Mouse (Mus musculus): ENCODE measurements around the gene Tmem35b. TPM values are rescaled to one million over a fixed set of nuclear protein-coding genes. Genes with fewer than 3 reads are reported as not detected.
"Not testable (repeated sequence)": the region's sequence is repeated elsewhere in the genome, so short reads cannot be mapped to it uniquely, and the experiment has no call there.

Tmem35b gene
- polyA plus RNA-seq (2015; fragmentation: Nextera tagmentation; extraction: Ambion mirVana) = 26.5 and 28.7 TPM in 2 replicates

- Histone ChIP-seq H3K27me3 (ENCODE audit: insufficient read depth, low read length) (no peaks in the 10 kb centered on the region), H3K4me1 (ENCODE audit: insufficient read depth, low read length) (peaks cover 8% of the 10 kb centered on the region), H3K4me3 (ENCODE audit: low read length) (no peak within 1 kb of the TSS), H3K27ac (ENCODE audit: low read length) (no peak within 1 kb of the TSS), H3K9ac (replicated peaks; ENCODE audit: low read length) (no peak within 1 kb of the TSS), H3K9me3 (ENCODE audit: low read length) (no peaks in the 10 kb centered on the region), H3K36me3 (ENCODE audit: insufficient read depth, low read length) (no peaks in the 10 kb centered on the region), H3K4me2 (replicated peaks; ENCODE audit: low read depth, low read length) (no peak within 1 kb of the TSS)
- 92% methylated on average over 5 of the region's 5 CpGs for WGBS
- no peak for ATAC-seq (ENCODE audit: low FRiP score, low TSS enrichment)
These were observed at the start of gene Tmem35b for GRCm38 (mm10) chr4:127123391-127123790. Gene Tmem35b (plus strand): TSS chr4:127123691.

- Histone ChIP-seq H3K9ac (replicated peaks; ENCODE audit: low read length) (no peak overlapping the region), H3K36me3 (ENCODE audit: insufficient read depth, low read length) (no peaks in the 10 kb centered on the region)
These were observed 48.6 kb upstream of the Tmem35b start for GRCm38 (mm10) chr4:127074915-127075314.

GRCm38 (mm10) chr4:127076875-127077548 lies 46.5 kb upstream of the Tmem35b start, which contains the start of gene Zmym6:
Gene Zmym6 (plus strand): TSS chr4:127077383.
- Histone ChIP-seq H3K4me3 (ENCODE audit: low read length) (peak within 1 kb of the TSS; percentile 62), H3K4me1 (ENCODE audit: insufficient read depth, low read length) (peaks cover 6% of the 10 kb centered on the region; the same call in 1 of the 2 replicates), H3K9me3 (ENCODE audit: low read length) (no peaks in the 10 kb centered on the region; the same call in 1 of the 2 replicates), H3K4me2 (replicated peaks; ENCODE audit: low read depth, low read length) (peak within 1 kb of the TSS; percentile 62), H3K9ac (replicated peaks; ENCODE audit: low read length) (peak within 1 kb of the TSS; percentile 77), H3K27ac (ENCODE audit: low read length) (peak within 1 kb of the TSS; percentile 89), H3K27me3 (ENCODE audit: insufficient read depth, low read length) (no peaks in the 10 kb centered on the region), H3K36me3 (ENCODE audit: insufficient read depth, low read length) (no peaks in the 10 kb centered on the region)
- ATAC-seq (ENCODE audit: low FRiP score, low TSS enrichment) = peak; percentile 96
- under 1% methylated on average over 46 of the region's 46 CpGs for WGBS

More at GRCm38 (mm10) chr4:127074915-127075314, 48.6 kb upstream of the Tmem35b start:
- ATAC-seq (ENCODE audit: low FRiP score, low TSS enrichment) = no peak
- no peak overlapping the region for H3K27ac ChIP-seq (ENCODE audit: low read length)
- no peak overlapping the region for H3K4me3 ChIP-seq (ENCODE audit: low read length)
- no peaks in the 10 kb centered on the region; the same call in 1 of the 2 replicates for H3K9me3 ChIP-seq (ENCODE audit: low read length)
- 68% methylated on average over 1 of the region's 1 CpGs for WGBS
- H3K4me1 ChIP-seq (ENCODE audit: insufficient read depth, low read length) = peaks cover 6% of the 10 kb centered on the region; the same call in 1 of the 2 replicates
- no peaks in the 10 kb centered on the region for H3K27me3 ChIP-seq (ENCODE audit: insufficient read depth, low read length)
- H3K4me2 ChIP-seq (replicated peaks; ENCODE audit: low read depth, low read length) = no peak overlapping the region

- H3K36me3 ChIP-seq (ENCODE audit: insufficient read depth, low read length) = no peaks in the 10 kb centered on the region
- peaks cover 6% of the 10 kb centered on the region; the same call in 1 of the 2 replicates for H3K4me1 ChIP-seq (ENCODE audit: insufficient read depth, low read length)
- no peak for ATAC-seq (ENCODE audit: low FRiP score, low TSS enrichment)
These were observed 42.7 kb upstream of the Tmem35b start for GRCm38 (mm10) chr4:127080806-127081205.

DNA sequence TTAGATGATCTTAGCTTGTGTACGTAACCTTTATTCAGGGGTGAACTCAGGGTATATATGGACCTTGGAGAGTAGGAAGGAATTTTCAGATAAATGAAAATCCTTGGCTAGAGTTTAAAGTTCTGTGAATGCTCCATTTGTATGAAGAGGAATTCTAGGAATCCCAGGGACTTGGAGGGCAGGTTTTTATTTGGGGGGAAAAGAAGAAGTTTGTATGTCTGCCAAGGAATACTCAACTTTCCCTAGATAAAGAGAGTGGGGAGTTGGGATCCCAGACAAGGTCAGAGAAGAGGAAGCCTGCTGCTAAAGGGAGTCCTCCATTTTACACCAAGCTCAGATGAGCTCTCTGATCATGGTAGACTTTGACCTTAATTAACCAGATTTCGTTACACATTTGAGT lies 40.4 kb upstream of the Tmem35b start:
- Histone ChIP-seq H3K36me3 (ENCODE audit: insufficient read depth, low read length) (no peaks in the 10 kb centered on the region), H3K4me3 (ENCODE audit: low read length) (no peak overlapping the region), H3K9ac (replicated peaks; ENCODE audit: low read length) (no peak overlapping the region), H3K9me3 (ENCODE audit: low read length) (no peaks in the 10 kb centered on the region), H3K27ac (ENCODE audit: low read length) (no peak overlapping the region), H3K4me2 (replicated peaks; ENCODE audit: low read depth, low read length) (no peak overlapping the region), H3K27me3 (ENCODE audit: insufficient read depth, low read length) (no peaks in the 10 kb centered on the region), H3K4me1 (ENCODE audit: insufficient read depth, low read length) (peaks cover under 1% of the 10 kb centered on the region; the same call in 1 of the 2 replicates)
- no peak for ATAC-seq (ENCODE audit: low FRiP score, low TSS enrichment)
- WGBS = 80% methylated on average over 2 of the region's 2 CpGs

More at GRCm38 (mm10) chr4:127080806-127081205, 42.7 kb upstream of the Tmem35b start:
- 40% methylated on average over 1 of the region's 1 CpGs for WGBS
- Histone ChIP-seq H3K9me3 (ENCODE audit: low read length) (no peaks in the 10 kb centered on the region), H3K4me3 (ENCODE audit: low read length) (no peak overlapping the region), H3K9ac (replicated peaks; ENCODE audit: low read length) (no peak overlapping the region), H3K27ac (ENCODE audit: low read length) (no peak overlapping the region), H3K4me2 (replicated peaks; ENCODE audit: low read depth, low read length) (no peak overlapping the region), H3K27me3 (ENCODE audit: insufficient read depth, low read length) (no peaks in the 10 kb centered on the region)

- H3K27me3 ChIP-seq (ENCODE audit: insufficient read depth, low read length) = no peaks in the 10 kb centered on the region
- no peaks in the 10 kb centered on the region for H3K4me1 ChIP-seq (ENCODE audit: insufficient read depth, low read length)
- H3K4me3 ChIP-seq (ENCODE audit: low read length) = no peak overlapping the region
- no peak overlapping the region for H3K9ac ChIP-seq (replicated peaks; ENCODE audit: low read length)
- no peaks in the 10 kb centered on the region for H3K9me3 ChIP-seq (ENCODE audit: low read length)
- H3K27ac ChIP-seq (ENCODE audit: low read length) = no peak overlapping the region
- no peak for ATAC-seq (ENCODE audit: low FRiP score, low TSS enrichment)
- H3K4me2 ChIP-seq (replicated peaks; ENCODE audit: low read depth, low read length) = no peak overlapping the region
- peaks cover 8% of the 10 kb centered on the region; the same call in 1 of the 2 replicates for H3K36me3 ChIP-seq (ENCODE audit: insufficient read depth, low read length)
- 74% methylated on average over 1 of the region's 1 CpGs for WGBS
These were observed 37.7 kb upstream of the Tmem35b start for GRCm38 (mm10) chr4:127085761-127086160.

DNA sequence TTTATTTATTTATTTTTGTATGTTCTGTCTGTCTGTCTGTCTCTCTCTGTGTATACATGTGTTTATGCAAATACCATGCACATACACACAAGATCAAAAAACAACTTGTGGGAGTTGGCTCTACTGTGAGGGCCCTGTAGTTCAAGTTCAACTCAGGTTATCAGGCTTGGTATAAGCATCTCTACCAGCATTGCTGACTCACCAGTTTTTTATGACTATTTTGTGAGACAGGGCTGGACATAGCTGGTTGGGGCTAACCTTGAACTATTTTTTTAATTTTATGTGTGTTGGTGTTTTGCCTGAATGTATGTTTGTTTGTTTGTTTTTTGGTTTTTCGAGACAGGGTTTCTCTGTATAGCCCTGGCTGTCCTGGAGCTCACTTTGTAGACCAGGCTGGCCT lies 32.3 kb upstream of the Tmem35b start:
- H3K4me3 ChIP-seq (ENCODE audit: low read length) = no peak overlapping the region
- H3K4me2 ChIP-seq (replicated peaks; ENCODE audit: low read depth, low read length) = no peak overlapping the region
- no peak overlapping the region for H3K9ac ChIP-seq (replicated peaks; ENCODE audit: low read length)
- no peak overlapping the region for H3K27ac ChIP-seq (ENCODE audit: low read length)
- WGBS = 87% methylated on average over 1 of the region's 1 CpGs
- H3K27me3 ChIP-seq (ENCODE audit: insufficient read depth, low read length) = no peaks in the 10 kb centered on the region
- H3K36me3 ChIP-seq (ENCODE audit: insufficient read depth, low read length) = peaks cover 16% of the 10 kb centered on the region
- ATAC-seq (ENCODE audit: low FRiP score, low TSS enrichment) = no peak
- no peaks in the 10 kb centered on the region for H3K9me3 ChIP-seq (ENCODE audit: low read length)
- no peaks in the 10 kb centered on the region for H3K4me1 ChIP-seq (ENCODE audit: insufficient read depth, low read length)

DNA sequence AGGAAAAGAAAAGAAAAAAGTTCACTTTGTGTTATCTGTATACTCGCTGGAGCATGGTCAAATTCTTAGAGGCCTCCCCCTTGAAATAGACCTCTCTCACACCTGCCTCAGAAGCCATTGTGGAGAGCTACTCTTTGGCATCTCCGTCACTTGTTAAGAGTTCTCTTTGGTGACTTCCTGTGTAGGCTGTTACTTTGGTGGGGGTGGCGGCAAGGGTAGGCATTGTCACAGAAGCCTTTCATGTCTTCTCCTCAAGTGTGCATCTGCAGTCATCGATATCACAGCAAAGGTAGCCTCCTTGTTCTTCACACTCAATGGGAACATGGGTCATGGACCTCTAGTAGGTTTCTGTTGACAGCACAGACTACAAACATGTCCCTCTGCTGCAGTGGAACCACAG lies 28.4 kb upstream of the Tmem35b start:
- peaks cover 8% of the 10 kb centered on the region; the same call in 1 of the 2 replicates for H3K36me3 ChIP-seq (ENCODE audit: insufficient read depth, low read length)
- no peak overlapping the region for H3K4me2 ChIP-seq (replicated peaks; ENCODE audit: low read depth, low read length)
- no peaks in the 10 kb centered on the region for H3K4me1 ChIP-seq (ENCODE audit: insufficient read depth, low read length)
- no peak for ATAC-seq (ENCODE audit: low FRiP score, low TSS enrichment)
- no peak overlapping the region for H3K27ac ChIP-seq (ENCODE audit: low read length)
- H3K4me3 ChIP-seq (ENCODE audit: low read length) = no peak overlapping the region
- WGBS = 89% methylated on average over 4 of the region's 4 CpGs
- no peak overlapping the region for H3K9ac ChIP-seq (replicated peaks; ENCODE audit: low read length)
- no peaks in the 10 kb centered on the region for H3K27me3 ChIP-seq (ENCODE audit: insufficient read depth, low read length)
- H3K9me3 ChIP-seq (ENCODE audit: low read length) = no peaks in the 10 kb centered on the region

DNA sequence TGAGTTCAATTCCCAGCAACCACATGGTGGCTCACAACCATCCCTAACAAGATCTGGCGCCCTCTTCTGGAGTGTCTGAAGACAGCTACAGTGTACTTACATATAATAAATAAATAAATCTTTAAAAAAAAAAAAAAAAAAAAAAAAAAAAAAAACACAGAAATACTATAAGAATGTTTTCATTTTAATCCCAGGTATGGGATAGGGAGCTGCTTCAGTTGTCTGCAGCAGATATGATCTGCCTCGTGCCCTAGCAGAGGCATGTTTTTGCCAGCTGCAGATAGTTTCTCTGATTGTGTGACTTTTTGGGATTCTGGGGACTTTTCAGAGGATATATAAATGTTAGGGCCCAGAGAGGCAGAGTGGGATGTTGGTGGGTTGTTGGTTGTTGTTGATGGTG lies 23.9 kb upstream of the Tmem35b start:
- not testable (repeated sequence) for H3K4me1 ChIP-seq (ENCODE audit: insufficient read depth, low read length); H3K36me3 ChIP-seq (ENCODE audit: insufficient read depth, low read length); ATAC-seq (ENCODE audit: low FRiP score, low TSS enrichment); H3K27ac ChIP-seq (ENCODE audit: low read length); H3K9ac ChIP-seq (replicated peaks; ENCODE audit: low read length); H3K4me3 ChIP-seq (ENCODE audit: low read length); H3K27me3 ChIP-seq (ENCODE audit: insufficient read depth, low read length); H3K9me3 ChIP-seq (ENCODE audit: low read length); H3K4me2 ChIP-seq (replicated peaks; ENCODE audit: low read depth, low read length)
- 80% methylated on average over 1 of the region's 2 CpGs for WGBS

GRCm38 (mm10) chr4:127107566-127107965 lies 15.9 kb upstream of the Tmem35b start:
- H3K4me1 ChIP-seq (ENCODE audit: insufficient read depth, low read length) = no peaks in the 10 kb centered on the region
- no peak for ATAC-seq (ENCODE audit: low FRiP score, low TSS enrichment)
- no peak overlapping the region for H3K4me2 ChIP-seq (replicated peaks; ENCODE audit: low read depth, low read length)
- no peak overlapping the region for H3K4me3 ChIP-seq (ENCODE audit: low read length)
- WGBS = 92% methylated on average over 4 of the region's 4 CpGs
- no peaks in the 10 kb centered on the region for H3K9me3 ChIP-seq (ENCODE audit: low read length)
- no peak overlapping the region for H3K27ac ChIP-seq (ENCODE audit: low read length)
- H3K27me3 ChIP-seq (ENCODE audit: insufficient read depth, low read length) = no peaks in the 10 kb centered on the region
- no peak overlapping the region for H3K9ac ChIP-seq (replicated peaks; ENCODE audit: low read length)
- H3K36me3 ChIP-seq (ENCODE audit: insufficient read depth, low read length) = peaks cover 13% of the 10 kb centered on the region; the same call in 1 of the 2 replicates

All from kidney, embryonic 16.5 days (tissue).